Mouse (Mus musculus): ENCODE measurements around the gene Ddx39b.
"Not testable (repeated sequence)": the region's sequence is repeated elsewhere in the genome, so short reads cannot be mapped to it uniquely, and the experiment has no call there.

The Ddx39b gene

GRCm38 (mm10) chr17:35220156-35220952, 21.2 kb upstream of the Ddx39b start, which contains the start of gene Gm16181:
Gene Gm16181 (plus strand): TSS chr17:35220834.
- peak in 1 of 2 experiments; percentile 58 for DNase-seq

- peak in 1 of 2 experiments; percentile 33 for DNase-seq
Observed at GRCm38 (mm10) chr17:35222299-35222698, 19.2 kb upstream of the Ddx39b start.

GRCm38 (mm10) chr17:35224641-35225040, 16.9 kb upstream of the Ddx39b start:
- DNase-seq = no peak

- no peak for DNase-seq
Observed at GRCm38 (mm10) chr17:35225456-35225855, 16.1 kb upstream of the Ddx39b start.

GRCm38 (mm10) chr17:35226561-35227046, 14.9 kb upstream of the Ddx39b start:
- peak; percentile 45 to 50 for DNase-seq

GRCm38 (mm10) chr17:35231022-35231421, 10.5 kb upstream of the Ddx39b start:
- no peak for DNase-seq

- DNase-seq = peak; percentile 77 to 94
Observed at GRCm38 (mm10) chr17:35232043-35232442, 9.5 kb upstream of the Ddx39b start.

GRCm38 (mm10) chr17:35232659-35233058, 8.9 kb upstream of the Ddx39b start:
- no peak for DNase-seq

- peak; percentile 46 for DNase-seq
Observed at GRCm38 (mm10) chr17:35233114-35233980, 8.2 kb upstream of the Ddx39b start, which contains the start of gene Atp6v1g2. Gene Atp6v1g2 (plus strand): TSS chr17:35233660.

GRCm38 (mm10) chr17:35234090-35234489, 7.5 kb upstream of the Ddx39b start:
- not testable (repeated sequence) for DNase-seq

GRCm38 (mm10) chr17:35234903-35235302, 6.6 kb upstream of the Ddx39b start:
- peak in 1 of 2 experiments; percentile 61 for DNase-seq

- peak; percentile 92 to 95 for DNase-seq
Observed at GRCm38 (mm10) chr17:35235614-35236389, 5.7 kb upstream of the Ddx39b start, which contains the start of gene Nfkbil1. Gene Nfkbil1 (minus strand): TSS chr17:35235792.

- DNase-seq = peak; percentile 96 to 99
Observed at GRCm38 (mm10) chr17:35236390-35236746, 5.2 kb upstream of the Ddx39b start.

- no peak for DNase-seq
Observed at GRCm38 (mm10) chr17:35236996-35237395, 4.5 kb upstream of the Ddx39b start.

GRCm38 (mm10) chr17:35237504-35237903, 4.0 kb upstream of the Ddx39b start:
- no peak for DNase-seq

GRCm38 (mm10) chr17:35239700-35240099, 1.8 kb upstream of the Ddx39b start:
- no peak for DNase-seq

- peak in 1 of 2 experiments; percentile 62 for DNase-seq
Observed at GRCm38 (mm10) chr17:35240384-35241304, 902 bp upstream of the Ddx39b start.

- DNase-seq = peak; percentile 76 to 81
Observed at GRCm38 (mm10) chr17:35242015-35242941, 732 bp downstream of the Ddx39b start.

GRCm38 (mm10) chr17:35243086-35243485, 1.5 kb downstream of the Ddx39b start:
- DNase-seq = peak in 1 of 2 experiments; percentile 68

- DNase-seq = no peak
Observed at GRCm38 (mm10) chr17:35244999-35245398, 3.5 kb downstream of the Ddx39b start.
